Comparison of ENCODE assay signal across 22 mouse cellular contexts in genomic region chr7:105635726-105636125, GRCm38 (mm10). TPM values are rescaled to one million over a fixed set of nuclear protein-coding genes. Genes with fewer than 3 reads are reported as not detected.
DNase-seq lines count a peak whose midpoint lies in the region; ATAC-seq and TF ChIP-seq lines count a peak whose summit lies in the region.
"Had no signal": no experiment of that assay in that cellular context is flagged by ENCODE, and none has a peak within 500 bp of the region (broad histone marks: within the 10 kb centered on the region; RNA-seq: fewer than 3 reads in every experiment).

No protein-coding gene starts in this region.

- H3K27ac ChIP-seq in heart, embryonic 11.5 days (ENCODE audit: low read depth, low read length) = no peak overlapping the region
- 0 out of 2 replicates have a peak overlapping the region, but pooled peaks have one; percentile 30 for H3K27ac ChIP-seq in midbrain, embryonic 12.5 days (replicated peaks)
- H3K27ac ChIP-seq in midbrain, embryonic 14.5 days (replicated peaks; ENCODE audit: low read depth, low read length) = no peak overlapping the region
- H3K27ac ChIP-seq: embryonic facial prominence, embryonic 15.5 days; heart, embryonic 13.5 days; intestine, embryonic 15.5 days; left cerebral cortex, adult 2 months had no signal

- DNase-seq in cerebellum, adult 8-10 months = peak; percentile 19
- peak; percentile 30 to 48 for DNase-seq in heart, postnatal 10 days
- DNase-seq in midbrain, embryonic 14.5 days = no peak
- peak; percentile 7 for DNase-seq in brain, embryonic 14.5 days (ENCODE audit: low read depth)
- no peak for DNase-seq in adrenal gland, postnatal 14 days
- DNase-seq: adrenal gland, postnatal 25 days; cerebellum, adult 18-20 months; kidney, adult 9 months; kidney, postnatal 25 days; left cerebral cortex, postnatal 4 days; lung, adult 18-20 months; lung, postnatal 14 days; right cerebral cortex, postnatal 14 days; thymus, postnatal 36 days had no signal

- H3K36me3 ChIP-seq in heart, embryonic 11.5 days (ENCODE audit: control insufficient read depth, insufficient read depth, low read length) = peaks cover 5% of the 10 kb centered on the region
- H3K36me3 ChIP-seq in midbrain, embryonic 12.5 days = peaks cover 29% of the 10 kb centered on the region
- peaks cover 23% of the 10 kb centered on the region for H3K36me3 ChIP-seq in midbrain, embryonic 14.5 days (ENCODE audit: control insufficient read depth, insufficient read depth, low read length)

- H3K9me3 ChIP-seq in heart, embryonic 11.5 days (replicated peaks; ENCODE audit: control insufficient read depth, low read length) = no peaks in the 10 kb centered on the region
- H3K9me3 ChIP-seq in midbrain, embryonic 12.5 days = no peaks in the 10 kb centered on the region
- no peaks in the 10 kb centered on the region for H3K9me3 ChIP-seq in midbrain, embryonic 14.5 days (ENCODE audit: control insufficient read depth, low read length)
- H3K9me3 ChIP-seq: embryonic facial prominence, embryonic 15.5 days; heart, embryonic 13.5 days; intestine, embryonic 15.5 days had no signal

- no peak for ATAC-seq in cerebellum, adult (ENCODE audit: insufficient number of reproducible peaks, low FRiP score, low TSS enrichment)
- ATAC-seq in heart, embryonic 11.5 days (replicated peaks; ENCODE audit: insufficient number of reproducible peaks, low FRiP score, low TSS enrichment) = no peak
- ATAC-seq in midbrain, embryonic 12.5 days (ENCODE audit: low FRiP score, low read depth) = no peak
- ATAC-seq in midbrain, embryonic 14.5 days (ENCODE audit: low FRiP score, low TSS enrichment) = no peak
- ATAC-seq: intestine, embryonic 15.5 days had no signal

- TF ChIP-seq POLR2A in brain, embryonic 14.5 days (IDR thresholded peaks at IDR 0.05; ENCODE audit: borderline replicate concordance, extremely low read depth, insufficient read depth, insufficient read length, poor library complexity, severe bottlenecking) = no peak

- H3K4me1 ChIP-seq in heart, embryonic 11.5 days (ENCODE audit: control insufficient read depth, insufficient read depth, low read length) = peaks cover 10% of the 10 kb centered on the region; the same call in 1 of the 2 replicates
- peaks cover 37% of the 10 kb centered on the region for H3K4me1 ChIP-seq in midbrain, embryonic 12.5 days
- H3K4me1 ChIP-seq in midbrain, embryonic 14.5 days (ENCODE audit: control insufficient read depth, insufficient read depth, low read length) = peaks cover 25% of the 10 kb centered on the region

- no peak overlapping the region for H3K4me2 ChIP-seq in heart, embryonic 11.5 days
- H3K4me2 ChIP-seq in midbrain, embryonic 12.5 days (replicated peaks) = no peak overlapping the region
- no peak overlapping the region for H3K4me2 ChIP-seq in midbrain, embryonic 14.5 days (ENCODE audit: low read length)
- H3K4me2 ChIP-seq: embryonic facial prominence, embryonic 15.5 days; heart, embryonic 13.5 days; intestine, embryonic 15.5 days; liver, embryonic 11.5 days had no signal

- no peak overlapping the region for H3K4me3 ChIP-seq in heart, embryonic 11.5 days (ENCODE audit: low read depth, low read length)
- no peak overlapping the region for H3K4me3 ChIP-seq in midbrain, embryonic 12.5 days
- H3K4me3 ChIP-seq in midbrain, embryonic 14.5 days (replicated peaks; ENCODE audit: low read depth, low read length) = no peak overlapping the region
- H3K4me3 ChIP-seq: embryonic facial prominence, embryonic 15.5 days; heart, embryonic 13.5 days; intestine, embryonic 15.5 days; left cerebral cortex, adult 2 months had no signal

- no peak overlapping the region for H3K9ac ChIP-seq in heart, embryonic 11.5 days (ENCODE audit: low read depth, low read length)
- H3K9ac ChIP-seq in midbrain, embryonic 12.5 days (replicated peaks) = no peak overlapping the region
- H3K9ac ChIP-seq in midbrain, embryonic 14.5 days (replicated peaks; ENCODE audit: low read length) = no peak overlapping the region
- H3K9ac ChIP-seq: embryonic facial prominence, embryonic 15.5 days; heart, embryonic 13.5 days; intestine, embryonic 15.5 days had no signal

- no peaks in the 10 kb centered on the region for H3K27me3 ChIP-seq in heart, embryonic 11.5 days (ENCODE audit: control insufficient read depth, insufficient read depth, low read length)
- H3K27me3 ChIP-seq in midbrain, embryonic 12.5 days = peaks cover 18% of the 10 kb centered on the region; the same call in 1 of the 2 replicates
- no peaks in the 10 kb centered on the region for H3K27me3 ChIP-seq in midbrain, embryonic 14.5 days (ENCODE audit: control insufficient read depth, insufficient read depth, low read length)
- H3K27me3 ChIP-seq: embryonic facial prominence, embryonic 15.5 days; heart, embryonic 13.5 days; intestine, embryonic 15.5 days had no signal

- TF ChIP-seq CTCF in brain, embryonic 14.5 days (IDR thresholded peaks at IDR 0.05; ENCODE audit: borderline replicate concordance, extremely low read depth, insufficient read depth, insufficient read length) = no peak

- intact Hi-C loops in heart, postnatal 10 days (cut with DNase I) = loop anchor here (5.0 kb wide), 1 partner anchor 102 kb away; the partner anchor contains the start of genes Ilk and Rrp8

- 100% methylated on average over 2 of the region's 2 CpGs for WGBS in heart, embryonic 11.5 days (ENCODE audit: insufficient replicate concordance)
- WGBS in midbrain, embryonic 12.5 days = 83% methylated on average over 2 of the region's 2 CpGs
- 87% methylated on average over 2 of the region's 2 CpGs for whole genome bisulfite sequencing in midbrain, embryonic 14.5 days

RNA-seq across cellular contexts. Expression of gene Trim3, which starts 2.4 kb away (rescaled TPM):
- total RNA-seq in heart, postnatal 10 days (2021) = 10 to 100 TPM; 34.4 to 36.9 TPM
- 20.2 and 23.7 TPM in 2 replicates for polyA plus RNA-seq in heart, embryonic 11.5 days (2014; fragmentation: Nextera tagmentation; extraction: Ambion mirVana)
- 54.1 and 55.5 TPM in 2 replicates for polyA plus RNA-seq in midbrain, embryonic 12.5 days (2016; fragmentation: Nextera tagmentation; extraction: Ambion mirVana)
- 68.5 and 69.3 TPM in 2 replicates for polyA plus RNA-seq in midbrain, embryonic 14.5 days (2014; fragmentation: Nextera tagmentation; extraction: Ambion mirVana)
- 96.5 and 127 TPM in 2 replicates for polyA plus RNA-seq in brain, embryonic 14.5 days (2012; rRNA removed)
- total RNA-seq in adrenal gland, postnatal 14 days (2021) = 32.5 and 47.2 TPM in 2 replicates

RNA-seq across cellular contexts. Expression of gene Timm10b, which starts 4.1 kb away (rescaled TPM):
- 100 to 1,000 TPM in 1 of 2 experiments, 10 to 100 TPM in 1; 97.3 to 100 TPM for total RNA-seq in heart, postnatal 10 days (2021)
- polyA plus RNA-seq in heart, embryonic 11.5 days (2014; fragmentation: Nextera tagmentation; extraction: Ambion mirVana) = 151 and 160 TPM in 2 replicates
- polyA plus RNA-seq in midbrain, embryonic 12.5 days (2016; fragmentation: Nextera tagmentation; extraction: Ambion mirVana) = 135 and 143 TPM in 2 replicates
- 122 and 165 TPM in 2 replicates for polyA plus RNA-seq in midbrain, embryonic 14.5 days (2014; fragmentation: Nextera tagmentation; extraction: Ambion mirVana)
- polyA plus RNA-seq in brain, embryonic 14.5 days (2012; rRNA removed) = 101 and 145 TPM in 2 replicates
- 130 and 136 TPM in 2 replicates for total RNA-seq in adrenal gland, postnatal 14 days (2021)

RNA-seq across cellular contexts. Expression of gene Arfip2, which starts 4.5 kb away (rescaled TPM):
- total RNA-seq in heart, postnatal 10 days (2021) = 10 to 100 TPM; 24.1 to 24.5 TPM
- 48.5 and 57.3 TPM in 2 replicates for polyA plus RNA-seq in heart, embryonic 11.5 days (2014; fragmentation: Nextera tagmentation; extraction: Ambion mirVana)
- polyA plus RNA-seq in midbrain, embryonic 12.5 days (2016; fragmentation: Nextera tagmentation; extraction: Ambion mirVana) = 71.4 and 79.3 TPM in 2 replicates
- 83.8 and 102 TPM in 2 replicates for polyA plus RNA-seq in midbrain, embryonic 14.5 days (2014; fragmentation: Nextera tagmentation; extraction: Ambion mirVana)
- polyA plus RNA-seq in brain, embryonic 14.5 days (2012; rRNA removed) = 103 and 120 TPM in 2 replicates
- total RNA-seq in adrenal gland, postnatal 14 days (2021) = 58.4 and 68.2 TPM in 2 replicates

RNA-seq across cellular contexts. Expression of gene Gm45799, which starts 4.6 kb away (rescaled TPM):
- 1 to 10 TPM; 1.1 to 3.0 TPM for total RNA-seq in heart, postnatal 10 days (2021)
- 30.2 and 39.0 TPM in 2 replicates for polyA plus RNA-seq in heart, embryonic 11.5 days (2014; fragmentation: Nextera tagmentation; extraction: Ambion mirVana)
- polyA plus RNA-seq in midbrain, embryonic 12.5 days (2016; fragmentation: Nextera tagmentation; extraction: Ambion mirVana) = 3.3 TPM in 2 replicates
- polyA plus RNA-seq in midbrain, embryonic 14.5 days (2014; fragmentation: Nextera tagmentation; extraction: Ambion mirVana) = 27.8 and 32.2 TPM in 2 replicates
- 73.1 and 134 TPM in 2 replicates for polyA plus RNA-seq in brain, embryonic 14.5 days (2012; rRNA removed)
- total RNA-seq in adrenal gland, postnatal 14 days (2021) = 7.3 and 11.9 TPM in 2 replicates

RNA-seq across cellular contexts. Expression of gene Dnhd1, which starts 14.9 kb away (rescaled TPM):
- total RNA-seq in heart, postnatal 10 days (2021) = under 1 TPM; 0.45 to 0.72 TPM
- 0.87 and 1.1 TPM in 2 replicates for polyA plus RNA-seq in heart, embryonic 11.5 days (2014; fragmentation: Nextera tagmentation; extraction: Ambion mirVana)
- 1.0 and 1.5 TPM in 2 replicates for polyA plus RNA-seq in midbrain, embryonic 12.5 days (2016; fragmentation: Nextera tagmentation; extraction: Ambion mirVana)
- 1.7 and 2.3 TPM in 2 replicates for polyA plus RNA-seq in midbrain, embryonic 14.5 days (2014; fragmentation: Nextera tagmentation; extraction: Ambion mirVana)
- 6.3 and 7.0 TPM in 2 replicates for polyA plus RNA-seq in brain, embryonic 14.5 days (2012; rRNA removed)
- 2.0 and 2.8 TPM in 2 replicates for total RNA-seq in adrenal gland, postnatal 14 days (2021)

Comparison
In these comparisons a context has a peak if more than half of its experiments do, and no peak if none do; other contexts are left out.
1. DNase-seq: peak in cerebellum, adult 8-10 months (single experiment), heart, postnatal 10 days (2 of 2) and brain, embryonic 14.5 days (single experiment); none in midbrain, embryonic 14.5 days (single experiment) and adrenal gland, postnatal 14 days (single experiment).